Mouse (Mus musculus) megakaryocyte, adult 5-6 weeks (primary cell): ENCODE data around the gene Tas2r138. TPM values are rescaled to one million over a fixed set of nuclear protein-coding genes. Genes with fewer than 3 reads are reported as not detected.

Experiments
- total RNA-seq, 2 experiments: library from RNA; stranded (forward) in 1 of 2; stranded (reverse) in 1 of 2; fragments of 153-499, 151-499 nt in 1 of 2; fragments of 221-1000, 200-1000 nt in 1 of 2; gene quantifications; 2 replicates each; pipeline versions ENCODE4 v1.2.3 to v1.2.4; 2015 to 2017

Tas2r138 gene
- total RNA-seq, 2 experiments from 2014 or later, result not detected

Other genes starting within 250 kb of the Tas2r138 start
- gene E330009J07Rik, start 177.2 kb downstream of the Tas2r138 start, total RNA-seq (2015), result 8.0 and 8.6 TPM in 2 replicates
- gene E330009J07Rik, start 177.2 kb downstream of the Tas2r138 start, total RNA-seq (2017), result 14.1 and 16.2 TPM in 2 replicates
- gene Wee2, start 174.2 kb downstream of the Tas2r138 start, total RNA-seq (2015), result not detected in 2 replicates
- gene Wee2, start 174.2 kb downstream of the Tas2r138 start, total RNA-seq (2017), result not detected in 2 replicates
- gene Ssbp1, start 142.0 kb downstream of the Tas2r138 start, total RNA-seq (2015), result 94.8 and 94.9 TPM in 2 replicates
- gene Ssbp1, start 142.0 kb downstream of the Tas2r138 start, total RNA-seq (2017), result 63.2 and 67.6 TPM in 2 replicates
- not detected in 2 replicates for gene Tas2r137, start 122.1 kb downstream of the Tas2r138 start, total RNA-seq (2015)
- gene Tas2r137, start 122.1 kb downstream of the Tas2r138 start, total RNA-seq (2017), result 0.24 TPM in 1 of 2 replicates, not detected in the other
- not detected in 2 replicates for gene Tas2r108, start 119.8 kb downstream of the Tas2r138 start, total RNA-seq (2015)
- not detected in 2 replicates for gene Tas2r108, start 119.8 kb downstream of the Tas2r138 start, total RNA-seq (2017)
- gene Prss37, start 93.8 kb downstream of the Tas2r138 start, total RNA-seq (2015), result not detected in 2 replicates
- gene Prss37, start 93.8 kb downstream of the Tas2r138 start, total RNA-seq (2017), result not detected in 2 replicates
- gene Olfr461, start 58.3 kb downstream of the Tas2r138 start, total RNA-seq (2015), result not detected in 2 replicates
- not detected in 2 replicates for gene Olfr461, start 58.3 kb downstream of the Tas2r138 start, total RNA-seq (2017)
- gene Olfr460, start 43.8 kb downstream of the Tas2r138 start, total RNA-seq (2015), result not detected in 2 replicates
- gene Olfr460, start 43.8 kb downstream of the Tas2r138 start, total RNA-seq (2017), result 0.15 TPM in 1 of 2 replicates, not detected in the other
- gene Clec5a, start 27.5 kb downstream of the Tas2r138 start, total RNA-seq (2015), result 178 and 181 TPM in 2 replicates
- 198 and 208 TPM in 2 replicates for gene Clec5a, start 27.5 kb downstream of the Tas2r138 start, total RNA-seq (2017)
- gene Mgam, start 15.5 kb upstream of the Tas2r138 start, total RNA-seq (2015), result 8.1 and 8.5 TPM in 2 replicates
- gene Mgam, start 15.5 kb upstream of the Tas2r138 start, total RNA-seq (2017), result 13.7 and 19.6 TPM in 2 replicates